Mouse (Mus musculus) neural tube, postnatal 0 days (tissue): ENCODE data around the gene Pik3ip1. TPM values are rescaled to one million over a fixed set of nuclear protein-coding genes. Genes with fewer than 3 reads are reported as not detected.

Experiments used
- polyA plus RNA-seq: library from polyadenylated mRNA; unstranded; fragments of >200 nt; fragmentation: Nextera tagmentation; extraction: Ambion mirVana; gene quantifications from 2 replicates; pipeline ENCODE4 v1.2.1, GENCODE M21; 2015

The Pik3ip1 gene
- 40.0 and 43.2 TPM in 2 replicates for polyA plus RNA-seq

DNA sequence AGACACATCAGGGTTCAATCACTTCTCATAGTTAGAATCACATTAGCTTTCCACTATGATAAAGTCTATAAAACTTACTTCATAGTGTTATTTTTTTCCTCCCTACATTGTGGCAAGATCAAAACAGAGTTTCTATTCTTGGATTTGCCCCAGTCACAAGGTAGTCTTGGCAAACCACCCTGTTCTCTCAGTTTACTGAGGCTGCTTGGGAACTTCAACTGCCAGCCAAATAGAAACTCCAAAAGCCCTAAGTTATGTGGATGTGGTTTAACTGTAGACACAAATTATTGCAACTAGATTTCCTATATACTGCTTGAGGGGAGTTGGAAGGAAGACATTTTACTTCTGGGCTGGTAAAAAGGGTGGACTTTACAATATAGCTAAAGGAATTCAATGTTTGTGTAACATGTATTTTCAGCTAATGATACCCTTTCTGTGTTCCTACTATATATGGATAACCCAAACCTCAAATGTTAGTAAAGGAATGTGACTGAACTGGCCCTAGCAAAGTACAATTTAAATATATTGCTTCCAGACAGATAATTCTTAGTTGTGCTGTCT lies at the start of gene Pik3ip1:
Gene Pik3ip1 (plus strand): TSS at position 511 of the 561 bp plus-strand sequence.

DNA sequence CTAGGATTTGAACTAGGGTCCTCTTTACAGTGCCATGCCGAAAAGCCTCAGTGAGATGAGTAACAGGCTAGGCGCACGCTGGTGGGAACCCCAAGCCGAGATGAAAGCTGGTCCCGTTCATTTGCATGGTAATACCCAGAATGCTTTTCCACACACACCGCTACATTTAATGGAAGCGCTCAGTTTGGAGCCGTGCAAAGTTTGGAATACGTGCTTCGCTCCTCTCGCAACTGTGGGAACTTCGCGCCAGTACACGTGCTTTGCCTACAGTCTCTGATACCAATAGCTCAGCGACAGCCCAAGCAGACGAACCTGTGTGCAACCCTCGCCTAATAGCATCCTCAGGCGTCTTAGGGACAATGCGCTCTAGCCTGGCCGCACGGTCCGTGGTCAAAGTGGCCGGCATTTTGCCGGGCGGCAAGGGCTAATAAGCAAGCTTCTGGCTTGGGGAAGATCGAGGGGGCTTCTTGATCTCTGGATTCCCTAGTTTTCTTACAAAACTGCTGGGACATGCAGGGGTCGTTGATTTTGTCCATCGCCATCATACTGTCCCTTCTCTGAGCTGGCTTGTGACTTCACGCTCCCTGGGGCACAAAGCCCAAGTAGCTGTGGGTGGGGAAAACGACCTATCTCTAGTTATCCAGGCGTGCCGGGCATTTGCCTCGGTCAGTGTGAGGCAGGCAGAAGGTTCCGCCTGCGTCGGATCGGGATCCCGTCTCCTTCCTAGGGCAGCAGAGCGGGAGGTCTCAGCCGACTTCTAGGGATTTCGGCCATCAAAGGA lies 41.5 kb upstream of the Pik3ip1 start, which contains the start of gene Patz1:
Gene Patz1 (plus strand): TSS at position 354 of the 781 bp plus-strand sequence.

Other genes starting within 250 kb of the Pik3ip1 start
- gene Sfi1, start 136.9 kb upstream of the Pik3ip1 start, polyA plus RNA-seq, result 8.3 and 10.3 TPM in 2 replicates
- gene Eif4enif1, start 128.0 kb upstream of the Pik3ip1 start, polyA plus RNA-seq, result 33.0 and 38.7 TPM in 2 replicates
- gene Drg1, start 64.0 kb upstream of the Pik3ip1 start, polyA plus RNA-seq, result 159 and 176 TPM in 2 replicates
- gene Patz1, start 41.5 kb upstream of the Pik3ip1 start, polyA plus RNA-seq, result 33.3 and 34.6 TPM in 2 replicates
- 109 and 120 TPM in 2 replicates for gene Limk2, start 78.8 kb downstream of the Pik3ip1 start, polyA plus RNA-seq
- 26.5 and 30.7 TPM in 2 replicates for gene Rnf185, start 122.0 kb downstream of the Pik3ip1 start, polyA plus RNA-seq
- gene Pla2g3, start 157.9 kb downstream of the Pik3ip1 start, polyA plus RNA-seq, result 34.9 and 38.8 TPM in 2 replicates
- gene Inpp5j, start 174.4 kb downstream of the Pik3ip1 start, polyA plus RNA-seq, result 20.3 and 24.4 TPM in 2 replicates
- 524 and 531 TPM in 2 replicates for gene Selenom, start 184.3 kb downstream of the Pik3ip1 start, polyA plus RNA-seq
- 16.1 and 21.2 TPM in 2 replicates for gene Smtn, start 210.2 kb downstream of the Pik3ip1 start, polyA plus RNA-seq